Mouse (Mus musculus) ES-CJ7 (cell line): ENCODE measurements around the gene Kit.

Source experiments
- DNase-seq: peaks from one replicate; pipeline ENCODE4 v3.0.0; 2011; ENCODE audit warnings: low read depth, low spot score

Kit gene

DNA sequence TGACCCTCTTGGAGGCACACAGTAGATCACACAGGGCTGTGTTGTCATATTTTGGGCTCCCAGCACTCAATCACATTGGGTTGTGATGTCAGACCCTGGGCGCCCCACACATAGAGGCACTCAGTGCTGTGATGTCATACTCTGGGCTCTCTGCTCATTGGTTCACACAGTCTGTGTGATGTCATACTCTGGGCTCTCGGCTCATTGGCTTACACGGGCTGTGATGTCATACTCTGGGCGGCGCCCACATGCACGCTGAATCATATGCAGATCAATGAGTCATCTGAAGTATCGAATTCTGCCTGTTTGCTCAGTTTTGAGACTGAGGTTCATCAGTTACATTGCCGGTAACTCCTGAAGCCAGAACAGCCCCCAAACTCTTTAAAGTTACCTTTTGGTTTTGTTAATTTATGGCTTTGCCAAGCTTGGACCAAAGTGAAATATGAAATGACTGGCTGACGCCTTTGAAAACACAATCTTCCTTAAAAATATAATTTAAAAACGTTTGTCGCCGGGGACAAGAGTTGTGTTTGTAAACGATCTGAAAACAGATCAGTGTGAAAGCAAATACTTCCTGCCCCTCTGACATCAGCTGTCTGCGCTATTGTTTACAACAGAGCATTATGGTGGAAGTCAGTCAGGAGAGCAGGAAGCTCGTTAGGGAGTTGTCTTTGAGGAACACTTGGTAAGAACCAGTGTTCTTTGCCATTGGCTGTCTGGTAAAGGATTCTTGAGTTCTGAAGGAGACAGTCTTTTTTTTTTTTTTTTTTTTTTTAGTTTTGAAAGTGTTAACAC is 15.0 kb downstream of the Kit start:
- DNase-seq = peak; percentile 32

GRCm38 (mm10) chr5:75590961-75591360 is 16.2 kb downstream of the Kit start:
- DNase-seq = no peak

DNA sequence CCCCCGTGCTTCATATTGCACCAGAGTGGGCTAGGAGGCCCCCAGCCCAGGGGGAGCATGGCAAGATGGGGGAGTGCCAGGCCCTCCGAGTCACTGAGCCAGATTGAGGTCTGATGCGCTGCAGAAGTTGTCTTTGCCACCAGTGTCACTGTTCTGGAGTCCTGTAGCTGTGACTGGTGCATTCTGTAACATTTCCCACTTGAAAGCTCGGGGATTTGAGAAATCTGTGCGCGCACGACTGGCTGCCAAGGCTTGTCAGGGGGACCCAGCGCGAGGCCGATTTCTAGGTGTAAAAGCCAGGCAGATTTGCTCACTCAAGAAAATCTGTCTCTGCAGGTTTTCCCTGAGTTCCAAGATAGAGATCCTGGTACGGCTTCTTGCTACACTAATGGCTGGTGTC is 16.9 kb downstream of the Kit start:
- DNase-seq = no peak

DNA sequence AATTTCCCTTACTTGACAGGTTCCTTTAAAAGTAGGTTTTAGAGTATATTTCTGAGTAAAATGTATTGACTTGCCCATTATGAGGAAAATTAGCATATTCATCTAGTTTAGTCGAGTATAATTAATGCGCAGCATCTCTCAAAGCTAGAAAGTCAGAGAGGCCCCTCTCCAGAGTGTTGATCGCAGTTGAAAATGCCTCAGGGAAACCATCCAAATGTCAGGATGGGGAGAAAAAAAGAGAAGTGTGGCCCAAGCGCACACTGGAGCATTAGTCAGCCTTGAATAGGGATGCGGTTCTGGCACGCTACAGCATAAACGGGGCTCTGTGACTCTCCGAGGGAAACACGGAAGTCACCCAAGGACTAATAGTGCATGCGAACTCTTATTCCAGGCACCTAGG is 20.6 kb downstream of the Kit start:
- DNase-seq = no peak

- DNase-seq = no peak
Observed at GRCm38 (mm10) chr5:75596211-75596610, 21.5 kb downstream of the Kit start.

GRCm38 (mm10) chr5:75597316-75597715 is 22.6 kb downstream of the Kit start:
- DNase-seq = peak; percentile 73

GRCm38 (mm10) chr5:75598491-75598890 is 23.8 kb downstream of the Kit start:
- DNase-seq = no peak

GRCm38 (mm10) chr5:75599991-75600390 is 25.3 kb downstream of the Kit start:
- DNase-seq = peak; percentile 71

DNA sequence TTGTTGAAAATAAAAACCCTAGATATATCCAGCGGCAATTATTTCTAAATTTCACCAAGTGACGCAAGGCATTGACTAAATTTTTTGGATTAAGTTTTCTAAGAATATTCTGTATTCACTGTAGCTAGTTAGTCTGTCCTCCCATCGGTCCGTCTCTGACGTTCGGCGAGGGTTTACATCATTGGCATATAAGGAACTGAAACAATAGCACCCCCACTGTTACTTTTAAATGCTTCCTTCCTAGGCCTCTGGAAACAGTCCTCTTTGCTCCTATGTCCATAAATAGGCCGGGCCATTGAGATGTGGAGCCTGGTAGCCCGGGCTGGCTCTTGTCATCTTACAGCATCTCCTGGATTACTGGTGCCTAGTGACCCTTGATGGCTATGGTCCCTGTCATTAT is 29.5 kb downstream of the Kit start:
- no peak for DNase-seq

DNA sequence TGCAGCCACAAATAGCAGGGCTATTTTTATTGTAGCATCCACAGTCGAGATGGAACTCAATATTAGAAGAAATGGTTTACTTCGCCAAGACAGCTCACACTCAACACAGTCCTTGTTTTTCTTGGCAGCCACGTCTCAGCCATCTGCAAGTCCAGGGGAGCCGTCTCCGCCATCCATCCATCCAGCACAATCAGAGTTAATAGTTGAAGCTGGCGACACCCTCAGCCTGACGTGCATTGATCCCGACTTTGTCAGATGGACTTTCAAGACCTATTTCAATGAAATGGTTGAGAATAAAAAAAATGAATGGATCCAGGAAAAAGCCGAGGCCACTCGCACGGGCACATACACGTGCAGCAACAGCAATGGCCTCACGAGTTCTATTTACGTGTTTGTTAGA is 32.2 kb downstream of the Kit start:
- no peak for DNase-seq

DNA sequence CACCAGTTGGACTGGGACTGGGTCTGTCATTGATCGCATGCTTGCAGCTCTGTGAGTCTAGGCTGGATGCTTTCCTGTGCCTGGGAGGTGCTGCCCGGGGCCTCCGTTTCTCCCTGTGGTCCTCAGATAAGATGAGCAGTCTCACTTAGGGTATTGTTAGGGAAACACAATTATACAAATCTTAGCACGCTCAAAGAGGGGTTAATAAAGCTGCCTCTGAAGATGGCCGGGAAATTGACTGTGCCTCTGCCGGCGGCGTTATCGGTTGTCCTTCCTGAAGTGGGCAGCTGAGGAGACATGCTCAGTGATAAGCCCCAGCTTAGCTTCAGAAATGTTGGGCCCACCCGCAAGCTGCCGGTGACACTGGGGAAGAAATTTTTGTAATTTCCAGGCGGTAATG is 33.3 kb downstream of the Kit start:
- DNase-seq = no peak

DNA sequence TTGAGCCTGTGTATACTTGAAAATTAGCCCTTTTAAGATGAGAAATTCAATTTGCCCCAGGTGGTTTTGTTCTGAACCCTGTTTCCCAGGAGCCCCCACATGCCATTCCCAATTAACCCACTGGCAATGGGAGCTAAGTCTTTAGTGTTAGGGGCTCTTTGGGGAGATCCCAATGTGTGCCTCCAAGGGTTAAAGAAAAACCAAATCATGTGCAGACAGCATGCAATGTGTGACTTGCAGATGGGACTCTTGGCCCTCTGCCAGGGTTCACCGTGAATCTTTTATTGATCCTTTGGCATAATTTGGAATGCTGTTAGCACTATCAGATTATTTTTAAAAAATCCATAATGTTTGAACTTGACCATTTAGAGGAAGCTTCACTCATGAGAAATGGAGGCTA is 37.7 kb downstream of the Kit start:
- no peak for DNase-seq

GRCm38 (mm10) chr5:75612926-75613325 is 38.2 kb downstream of the Kit start:
- no peak for DNase-seq

DNA sequence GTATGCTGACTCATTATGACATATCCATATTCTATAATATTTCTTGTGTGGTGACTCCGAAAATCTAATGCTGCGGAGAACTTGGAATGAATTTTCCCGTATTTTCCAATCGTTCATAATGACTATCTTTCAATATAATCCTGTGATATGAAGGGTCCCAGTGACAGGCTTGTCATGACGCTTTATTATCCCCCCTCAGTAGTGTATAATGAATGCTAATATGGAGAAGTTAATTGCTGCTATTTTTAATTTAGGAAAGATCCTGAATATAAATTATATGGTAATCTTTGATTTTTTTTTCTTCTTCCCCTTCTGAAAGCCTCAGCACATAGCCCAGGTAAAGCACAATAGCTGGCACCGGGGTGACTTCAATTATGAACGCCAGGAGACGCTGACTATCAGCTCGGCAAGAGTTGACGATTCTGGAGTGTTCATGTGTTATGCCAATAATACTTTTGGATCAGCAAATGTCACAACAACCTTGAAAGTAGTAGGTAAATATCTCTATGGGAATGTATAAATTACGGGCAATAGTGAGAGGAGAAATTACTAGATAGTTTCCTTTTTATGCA is 40.4 kb downstream of the Kit start:
- DNase-seq = no peak

- DNase-seq = no peak
Observed at GRCm38 (mm10) chr5:75615624-75616023, 40.9 kb downstream of the Kit start.

- DNase-seq = no peak
Observed at GRCm38 (mm10) chr5:75622401-75622800, 47.7 kb downstream of the Kit start.

GRCm38 (mm10) chr5:75623007-75623406 is 48.3 kb downstream of the Kit start:
- DNase-seq = no peak

DNA sequence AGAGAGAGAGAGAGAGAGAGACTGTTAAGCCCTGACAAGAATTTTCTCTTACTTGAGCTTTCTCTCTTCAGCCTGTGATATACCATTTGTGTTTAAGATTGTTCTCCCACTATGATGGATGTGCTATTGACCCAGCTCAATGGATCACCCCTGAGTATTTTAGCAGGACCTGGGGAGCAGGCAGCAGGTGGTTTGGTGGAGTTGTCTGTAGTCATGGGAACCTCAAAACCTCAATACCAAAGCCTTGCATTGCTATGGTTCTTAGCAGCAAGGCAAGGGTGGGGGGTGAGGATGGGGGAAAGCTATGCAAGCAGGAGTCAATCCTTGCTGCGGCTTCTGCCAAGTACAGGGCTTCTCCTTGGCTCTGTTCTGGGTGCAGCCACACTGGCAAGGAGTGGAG is 48.8 kb downstream of the Kit start:
- DNase-seq = no peak

GRCm38 (mm10) chr5:75623993-75624706 is 49.4 kb downstream of the Kit start:
- DNase-seq = no peak

DNA sequence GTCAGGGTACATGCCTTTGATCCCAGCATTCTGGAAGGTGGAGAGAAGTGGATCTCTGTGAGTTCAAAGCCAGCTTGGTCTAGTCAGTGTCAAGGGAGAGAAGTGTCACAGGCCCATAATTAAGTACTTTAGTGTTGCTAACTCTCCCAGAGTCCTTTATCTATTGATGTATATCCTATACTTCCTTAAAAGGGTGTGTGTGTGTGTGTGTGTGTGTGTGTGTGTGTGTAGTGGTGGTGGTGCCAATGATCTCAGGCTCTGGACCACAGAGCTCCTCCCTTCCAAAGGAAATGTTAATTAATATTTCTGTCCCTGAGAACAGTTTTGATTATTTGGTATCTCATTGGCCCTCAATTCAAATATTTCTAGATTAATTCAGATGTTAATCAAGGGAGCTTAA is 50.3 kb downstream of the Kit start:
- DNase-seq = no peak

DNA sequence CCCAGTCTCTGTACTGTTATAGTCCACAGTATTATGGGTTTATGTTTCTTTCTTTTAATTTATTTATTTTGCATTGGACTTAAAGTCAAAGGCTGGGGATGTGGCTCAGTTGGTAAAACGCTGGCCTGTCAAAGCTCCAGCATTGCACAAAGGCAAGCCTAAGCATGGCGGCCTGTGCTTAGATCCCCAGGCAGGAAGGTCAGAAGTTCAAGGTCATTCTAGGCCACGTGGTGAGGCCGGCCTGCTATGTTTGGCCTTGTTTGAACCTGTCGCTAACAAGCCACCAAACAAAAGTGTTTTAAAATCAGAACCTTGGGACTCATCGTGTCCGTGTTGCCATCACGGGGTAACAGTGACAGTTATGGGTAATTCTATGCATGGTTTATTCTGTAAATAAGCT is 51.6 kb downstream of the Kit start:
- DNase-seq = peak; percentile 85

GRCm38 (mm10) chr5:75626703-75627102 is 52.0 kb downstream of the Kit start:
- DNase-seq = peak; percentile 17

DNA sequence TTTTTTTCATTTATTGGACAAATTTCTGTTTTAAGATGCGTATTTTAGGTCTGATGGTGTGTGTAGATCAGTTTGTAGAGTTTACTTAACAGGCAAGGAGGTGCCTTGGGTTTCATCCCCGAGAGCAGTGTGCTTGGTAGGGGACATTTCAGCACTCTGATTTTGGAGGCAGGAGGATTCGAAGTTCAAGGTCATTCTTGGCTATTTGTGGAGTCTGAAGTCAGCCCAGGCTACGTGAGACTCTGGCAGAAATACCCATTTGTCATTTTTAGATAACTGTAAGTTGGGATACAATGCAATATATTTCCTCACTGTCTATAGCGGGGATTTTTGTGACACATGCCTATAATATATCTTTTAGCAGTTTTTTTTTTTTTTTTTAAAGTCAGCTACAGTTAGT is 57.5 kb downstream of the Kit start:
- no peak for DNase-seq
